Mouse (Mus musculus) T-helper 17 cell (primary cell): ENCODE measurements at regions not wholly inside any gene's neighbourhood (a gene's known extent, or its start where the extent isn't known, plus 50 kb on each side); places are given as distances from the start of the nearest gene placed in this dataset.

ENCODE experiments used
- in situ Hi-C, 2 experiments: fragments of 300-600 bp; cut with MboI, MseI; formaldehyde crosslinking; loops; 1 replicate in 1 of 2; 2 replicates in 1 of 2; pipeline ENCODE4 v1.15.1; 2025; ENCODE audit warnings: high pct_unique_total_duplicates in 2 of 2

GRCm38 (mm10) chr2:148507523-148507922 lies 64.2 kb upstream of the Cd93 start:
- in situ Hi-C loops: no loop called here

- in situ Hi-C loops: no loop called here
These were observed 63.6 kb upstream of the Cd93 start for GRCm38 (mm10) chr2:148506966-148507365.

GRCm38 (mm10) chr2:148505651-148506050 lies 62.3 kb upstream of the Cd93 start:
- in situ Hi-C loops: no loop called here

GRCm38 (mm10) chr2:148503143-148503854 lies 59.9 kb upstream of the Cd93 start:
- in situ Hi-C loops: no loop called here

GRCm38 (mm10) chr2:148502321-148502720 lies 59.0 kb upstream of the Cd93 start:
- in situ Hi-C loops: no loop called here

- in situ Hi-C loops: no loop called here
These were observed 57.0 kb upstream of the Cd93 start for GRCm38 (mm10) chr2:148500235-148500936.

- in situ Hi-C loops: no loop called here
These were observed 54.3 kb upstream of the Cd93 start for GRCm38 (mm10) chr2:148497452-148498302.

- in situ Hi-C loops: no loop called here
These were observed 53.0 kb upstream of the Cd93 start for GRCm38 (mm10) chr2:148496151-148497040.

GRCm38 (mm10) chr2:148495485-148495884 lies 52.1 kb upstream of the Cd93 start:
- in situ Hi-C loops: no loop called here

GRCm38 (mm10) chr2:148493281-148493680 lies 49.9 kb upstream of the Cd93 start:
- in situ Hi-C loops: no loop called here
